Mouse (Mus musculus) lung, embryonic 14.5 days (tissue): Measurements from ENCODE around the gene Ube2e3. TPM values are rescaled to one million over a fixed set of nuclear protein-coding genes. Genes with fewer than 3 reads are reported as not detected.
A peak's percentile ranks its signal among the peaks of the same experiment; 100 is the strongest.

Experiments used
- ATAC-seq: fragments of 200-750 bp; cut with Nextera tagmentation; 2 replicates; pipeline ENCODE4 v1.8.0; 2017; ENCODE audit warnings: mild to moderate bottlenecking, moderate TSS enrichment, moderate library complexity; ENCODE audit not compliant: insufficient read depth
- DNase-seq: peaks from one replicate; pipeline ENCODE4 v3.0.0-alpha.2; 2015
- H3K27ac ChIP-seq: fragments of 300-500 bp; sonication (generic); 2 replicates; pipeline ENCODE4 v1.5.1; 2014; ENCODE audit warnings: low read depth, mild to moderate bottlenecking, moderate library complexity
- H3K27me3 ChIP-seq: fragments of 300-500 bp; sonication (generic); 2 replicates; pipeline ENCODE4 v1.6.1; 2014; ENCODE audit warnings: low read length, control low read depth; ENCODE audit not compliant: insufficient read depth
- H3K36me3 ChIP-seq: fragments of 300-500 bp; sonication (generic); 2 replicates; pipeline ENCODE4 v1.6.1; 2014; ENCODE audit warnings: control low read depth; ENCODE audit not compliant: insufficient read depth
- H3K4me1 ChIP-seq: fragments of 300-500 bp; sonication (generic); 2 replicates; pipeline ENCODE4 v1.6.1; 2014; ENCODE audit warnings: antibody characterized with exemption, control low read depth; ENCODE audit not compliant: insufficient read depth
- H3K4me2 ChIP-seq: fragments of 300-500 bp; sonication (generic); 2 replicates; pipeline ENCODE4 v1.6.1; 2014; ENCODE audit warnings: mild to moderate bottlenecking
- H3K4me3 ChIP-seq: fragments of 300-500 bp; sonication (generic); 2 replicates; pipeline ENCODE4 v1.5.1; 2014; ENCODE audit warnings: low read depth, low read length
- H3K9ac ChIP-seq: fragments of 300-500 bp; sonication (generic); 2 replicates; pipeline ENCODE4 v1.6.1; 2014
- H3K9me3 ChIP-seq: fragments of 300-500 bp; sonication (generic); 2 replicates; pipeline ENCODE4 v1.6.1; 2016; ENCODE audit warnings: low read depth, low read length, control low read depth
- CTCF ChIP-seq: IDR thresholded peaks from 2 replicates; pipeline ENCODE4 v1.5.1; 2016; ENCODE audit warnings: antibody characterized with exemption, low read depth
- WGBS: fragments of 180-500 bp; shearing (Covaris S2); extraction: QIAGEN DNeasy Blood & Tissue Kit; methylation state at CpG from one replicate; pipeline ENCODE4 v1.1.7; 2014; 5-methylcytosine and 5-hydroxymethylcytosine counted together
- polyA plus RNA-seq: library from polyadenylated mRNA; unstranded; fragments of >200 nt; fragmentation: Nextera tagmentation; extraction: Ambion mirVana; gene quantifications from 2 replicates; pipeline ENCODE4 v1.2.1, GENCODE M21; 2014

The Ube2e3 gene
- polyA plus RNA-seq, 1 experiment from 2014 or later, result 199 TPM

DNA sequence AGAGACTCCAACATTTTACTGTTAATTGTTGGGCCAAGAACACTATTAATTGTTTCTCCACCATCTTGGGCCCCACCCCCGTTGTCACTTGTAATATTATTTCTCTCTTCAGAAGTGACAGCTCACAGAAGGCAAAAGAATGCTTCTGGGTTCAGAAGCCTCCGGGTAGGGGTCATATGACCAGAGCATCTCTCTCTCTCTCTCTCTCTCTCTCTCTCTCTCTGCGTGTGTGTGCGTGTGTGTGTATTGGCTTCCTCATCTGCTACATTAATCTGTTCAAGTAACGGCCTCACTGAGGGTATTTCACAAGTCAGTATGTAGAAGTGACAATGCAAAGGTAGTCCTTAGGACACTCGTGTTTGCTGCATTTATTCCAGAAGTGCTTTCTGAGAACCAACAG is 9.3 kb upstream of the Ube2e3 start:
- Histone ChIP-seq H3K27me3 (no peaks in the 10 kb centered on the region), H3K9me3 (no peaks in the 10 kb centered on the region), H3K4me3 (no peak overlapping the region), H3K4me1 (no peaks in the 10 kb centered on the region), H3K27ac (no peak overlapping the region), H3K4me2 (no peak overlapping the region), H3K36me3 (no peaks in the 10 kb centered on the region), H3K9ac (no peak overlapping the region)
- TF ChIP-seq CTCF, result no peak
- DNase-seq, result no peak
- no peak for ATAC-seq
- WGBS, result 81% methylated on average over 6 of the region's 6 CpGs

DNA sequence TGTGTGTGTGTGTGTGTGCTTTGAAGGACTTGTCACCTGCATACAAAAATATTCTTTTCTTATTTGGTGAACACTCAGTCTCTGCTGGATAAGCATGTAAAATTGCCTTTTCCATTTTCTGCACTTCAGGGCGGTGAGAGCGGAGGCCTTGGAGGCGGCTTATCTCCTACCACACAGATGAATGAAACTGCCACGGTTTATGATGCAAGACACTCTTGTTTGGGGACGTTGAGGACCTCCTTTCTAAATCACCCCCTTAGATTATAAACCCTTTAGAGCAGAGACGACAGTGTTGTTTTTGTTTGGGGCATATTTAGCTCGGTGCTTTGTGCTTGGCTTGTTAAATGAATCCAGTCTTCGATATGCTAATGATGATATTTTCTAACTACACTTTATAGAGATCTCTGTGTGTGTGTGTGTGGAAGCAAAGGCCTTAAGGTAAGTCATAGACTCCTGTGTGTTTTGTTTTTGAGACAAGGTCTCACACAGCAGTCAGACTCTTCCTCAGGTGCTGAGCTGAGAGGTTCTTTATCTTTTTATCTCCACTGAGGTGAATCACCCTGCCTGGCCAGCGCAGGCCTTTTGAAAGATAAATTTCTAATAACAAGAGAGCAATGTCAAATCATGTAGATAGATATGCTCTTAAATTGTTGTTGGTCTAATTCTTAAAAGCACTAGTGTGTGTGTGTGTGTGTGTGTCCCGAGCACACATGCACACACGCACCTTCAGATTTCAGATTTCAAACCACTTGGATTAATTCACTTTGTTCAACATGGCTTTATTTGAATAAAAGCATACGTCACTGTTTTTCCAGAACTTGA is 8.4 kb upstream of the Ube2e3 start:
- Histone ChIP-seq H3K4me2 (no peak overlapping the region), H3K9ac (no peak overlapping the region), H3K4me1 (no peaks in the 10 kb centered on the region), H3K27ac (no peak overlapping the region), H3K36me3 (no peaks in the 10 kb centered on the region), H3K9me3 (no peaks in the 10 kb centered on the region), H3K27me3 (no peaks in the 10 kb centered on the region), H3K4me3 (no peak overlapping the region)
- TF ChIP-seq CTCF, result no peak
- no peak for ATAC-seq
- WGBS, result 68% methylated on average over 12 of the region's 12 CpGs
- DNase-seq, result no peak

DNA sequence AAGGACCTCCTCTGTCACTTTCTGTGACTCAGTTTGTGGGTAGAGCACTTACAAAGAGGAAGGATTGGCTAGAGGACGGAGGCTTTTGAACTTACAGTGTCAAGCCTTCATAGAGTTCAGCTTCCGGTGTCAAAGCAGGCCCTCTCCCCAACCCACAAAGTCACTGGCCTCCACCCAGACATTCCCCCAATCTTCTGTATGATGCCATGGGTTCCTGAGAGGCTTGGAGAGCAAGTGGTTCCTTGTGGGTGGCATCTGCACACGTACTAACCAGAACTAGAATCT is 7.9 kb upstream of the Ube2e3 start:
- no peak for TF ChIP-seq CTCF
- 72% methylated on average over 3 of the region's 3 CpGs for WGBS
- ATAC-seq, result no peak
- Histone ChIP-seq H3K27ac (no peak overlapping the region), H3K9ac (no peak overlapping the region), H3K4me3 (no peak overlapping the region), H3K9me3 (no peaks in the 10 kb centered on the region), H3K4me1 (no peaks in the 10 kb centered on the region), H3K36me3 (no peaks in the 10 kb centered on the region), H3K27me3 (no peaks in the 10 kb centered on the region), H3K4me2 (no peak overlapping the region)
- no peak for DNase-seq

DNA sequence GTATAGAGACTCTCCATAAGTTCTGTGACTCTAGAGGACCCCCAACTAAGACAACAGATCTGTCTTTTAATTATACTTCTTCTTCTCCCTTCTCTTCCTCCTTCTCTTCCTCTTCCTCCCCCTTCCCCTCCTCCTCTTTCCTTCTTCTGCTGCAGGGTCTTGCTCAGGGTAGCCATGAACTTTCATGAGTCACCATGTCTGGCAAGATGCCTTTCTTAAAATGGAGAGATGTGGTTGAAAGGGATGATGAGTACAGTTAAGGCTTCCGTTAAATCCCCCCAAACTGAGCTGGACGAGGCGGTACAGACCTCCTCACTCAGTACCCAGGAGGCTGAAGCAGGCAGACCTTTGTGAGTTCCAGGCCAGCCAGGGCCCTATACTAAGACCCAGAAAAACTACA is 3.8 kb upstream of the Ube2e3 start:
- ATAC-seq, result no peak

DNA sequence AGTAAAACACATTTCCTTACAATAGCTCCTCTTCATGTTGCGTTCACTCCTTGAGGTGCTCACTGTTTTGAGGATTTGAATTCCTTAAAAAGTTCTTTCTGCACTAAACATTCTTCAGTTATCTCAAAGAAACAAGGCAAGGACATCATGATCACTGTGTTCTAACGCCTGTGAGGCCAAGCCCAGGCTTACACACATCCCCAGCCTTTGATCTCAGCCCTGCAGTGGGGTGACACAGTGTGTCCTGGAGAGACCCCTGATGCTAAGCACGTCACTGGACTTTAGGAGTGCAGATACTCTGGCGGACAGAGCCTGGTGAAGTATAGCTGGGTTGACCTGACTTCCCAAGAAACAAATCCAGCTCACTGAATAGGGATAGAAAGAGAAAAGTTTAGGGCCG is 3.1 kb upstream of the Ube2e3 start:
- ATAC-seq, result no peak
- no peak for TF ChIP-seq CTCF
- Histone ChIP-seq H3K4me2 (no peak overlapping the region), H3K36me3 (no peaks in the 10 kb centered on the region), H3K27me3 (no peaks in the 10 kb centered on the region), H3K27ac (no peak overlapping the region), H3K4me1 (peaks cover 6% of the 10 kb centered on the region; the same call in 1 of the 2 replicates), H3K9ac (no peak overlapping the region), H3K4me3 (no peak overlapping the region), H3K9me3 (no peaks in the 10 kb centered on the region)
- 37% methylated on average over 5 of the region's 5 CpGs for WGBS
- no peak for DNase-seq

More for the DNA sequence above, 3.8 kb upstream of the Ube2e3 start:
- Histone ChIP-seq H3K27me3 (no peaks in the 10 kb centered on the region), H3K9ac (no peak overlapping the region), H3K4me1 (peaks cover 6% of the 10 kb centered on the region; the same call in 1 of the 2 replicates), H3K9me3 (no peaks in the 10 kb centered on the region), H3K4me3 (no peak overlapping the region), H3K4me2 (no peak overlapping the region), H3K36me3 (no peaks in the 10 kb centered on the region), H3K27ac (no peak overlapping the region)
- 90% methylated on average over 3 of the region's 3 CpGs for WGBS
- TF ChIP-seq CTCF, result no peak
- DNase-seq, result no peak

DNA sequence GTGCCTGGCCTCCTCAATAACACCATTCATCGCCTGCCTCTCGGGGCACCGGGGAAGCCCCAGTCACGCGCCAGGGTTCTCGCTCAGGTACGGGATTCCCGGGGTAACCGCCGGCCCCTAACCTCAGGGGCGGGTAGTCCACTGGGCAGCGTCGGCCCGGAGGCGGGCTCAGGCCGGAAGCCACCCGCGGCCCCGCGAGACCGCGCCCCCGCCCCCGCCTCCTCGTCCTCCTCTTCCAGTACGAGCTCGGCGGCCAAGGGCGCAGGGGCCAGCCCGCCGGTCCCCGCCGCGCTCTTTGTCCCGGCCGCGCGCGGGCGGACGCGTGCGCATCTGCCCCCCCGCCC is 559 bp downstream of the Ube2e3 start:
- Histone ChIP-seq H3K4me1 (peaks cover 18% of the 10 kb centered on the region), H3K36me3 (peaks cover 17% of the 10 kb centered on the region), H3K27me3 (no peaks in the 10 kb centered on the region), H3K4me2 (peak overlapping the region; percentile 82), H3K4me3 (peak overlapping the region; percentile 78), H3K9me3 (no peaks in the 10 kb centered on the region), H3K9ac (peak overlapping the region; percentile 98), H3K27ac (peak overlapping the region; percentile 99)
- ATAC-seq (peak; percentile 86), DNase-seq (peak; percentile 91)
- WGBS, result under 1% methylated on average over 44 of the region's 44 CpGs
- TF ChIP-seq CTCF, result no peak

DNA sequence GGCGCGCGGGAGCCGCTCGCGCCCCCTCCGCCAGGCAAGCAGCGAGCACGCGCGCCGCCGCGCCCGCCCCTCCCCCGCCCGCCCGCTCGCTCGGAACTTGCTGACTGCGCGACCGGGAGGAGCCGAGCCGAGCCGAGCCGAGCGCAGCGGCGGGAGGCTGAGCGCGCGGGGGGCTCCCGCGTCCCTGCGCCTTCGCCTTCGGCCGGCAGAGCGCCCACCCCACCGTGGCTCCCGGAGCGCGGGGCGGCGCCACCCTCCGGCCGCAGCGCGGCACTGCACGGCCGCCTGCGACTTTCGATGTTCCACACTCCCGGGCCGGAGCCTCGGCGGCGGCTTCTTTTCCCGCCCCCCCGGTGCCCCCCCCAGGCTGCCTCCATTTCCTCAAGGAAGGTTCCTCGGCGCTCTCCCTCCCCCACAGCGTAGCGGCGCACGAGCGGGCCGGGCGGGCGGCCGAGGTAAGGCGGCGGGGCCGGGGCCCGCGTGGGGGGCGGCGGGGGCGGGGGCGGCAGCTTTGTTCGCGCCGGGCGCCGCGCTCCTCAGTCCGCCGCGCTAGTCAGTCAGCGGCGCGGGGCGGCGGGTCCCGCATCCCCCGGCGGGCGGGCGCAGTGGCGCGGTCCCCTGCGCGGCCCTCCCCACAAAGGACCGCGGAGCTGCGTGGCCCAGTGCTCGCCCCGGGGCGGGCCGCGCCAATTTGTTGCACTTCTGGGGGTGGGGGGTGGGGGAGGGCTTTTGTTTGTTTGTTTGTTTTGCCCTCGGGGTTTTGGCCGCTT is 1.2 kb downstream of the Ube2e3 start:
- H3K4me2 ChIP-seq, result peak overlapping the region; percentile 85
- peak; percentile 37; the same call in 1 of the 2 replicates for TF ChIP-seq CTCF
- under 1% methylated on average over 91 of the region's 114 CpGs for WGBS
- H3K4me1 ChIP-seq, result peaks cover 22% of the 10 kb centered on the region
- peak overlapping the region; percentile 78 for H3K4me3 ChIP-seq
- H3K36me3 ChIP-seq, result peaks cover 17% of the 10 kb centered on the region
- H3K9me3 ChIP-seq, result no peaks in the 10 kb centered on the region
- DNase-seq (peak; percentile 93), ATAC-seq (peak; percentile 94)
- no peaks in the 10 kb centered on the region for H3K27me3 ChIP-seq
- peak overlapping the region; percentile 99 for H3K27ac ChIP-seq
- peak overlapping the region; percentile 98 for H3K9ac ChIP-seq
